Mouse (Mus musculus) midbrain, embryonic 15.5 days (tissue): ENCODE data around the gene Marveld1. TPM values are rescaled to one million over a fixed set of nuclear protein-coding genes. Genes with fewer than 3 reads are reported as not detected.
A peak's percentile ranks its signal among the peaks of the same experiment; 100 is the strongest.

ENCODE experiments used
- ATAC-seq: fragments of 200-750 bp; cut with Nextera tagmentation; replicated peaks from 2 replicates; pipeline ENCODE4 v1.8.0; 2017; ENCODE audit warnings: moderate TSS enrichment
- H3K27ac ChIP-seq: fragments of 300-500 bp; sonication (generic); 2 replicates; pipeline ENCODE4 v1.5.1; 2015; ENCODE audit warnings: mild to moderate bottlenecking, inconsistent platforms
- H3K27me3 ChIP-seq: fragments of 300-500 bp; sonication (generic); replicated peaks from 2 replicates; pipeline ENCODE4 v1.6.1; 2015; ENCODE audit warnings: inconsistent platforms
- H3K36me3 ChIP-seq: fragments of 300-500 bp; sonication (generic); replicated peaks from 2 replicates; pipeline ENCODE4 v1.6.1; 2015; ENCODE audit warnings: inconsistent platforms
- H3K4me1 ChIP-seq: fragments of 300-500 bp; sonication (generic); 2 replicates; pipeline ENCODE4 v1.6.1; 2015; ENCODE audit warnings: inconsistent platforms
- H3K4me2 ChIP-seq: fragments of 300-500 bp; sonication (generic); 2 replicates; pipeline ENCODE4 v1.6.1; 2015; ENCODE audit warnings: inconsistent platforms, mild to moderate bottlenecking, moderate library complexity
- H3K4me3 ChIP-seq: fragments of 300-500 bp; sonication (generic); 2 replicates; pipeline ENCODE4 v1.5.1; 2015; ENCODE audit warnings: mild to moderate bottlenecking, inconsistent platforms
- H3K9ac ChIP-seq: fragments of 300-500 bp; sonication (generic); 2 replicates; pipeline ENCODE4 v1.6.1; 2015; ENCODE audit warnings: mild to moderate bottlenecking, inconsistent platforms
- H3K9me3 ChIP-seq: fragments of 300-500 bp; sonication (generic); 2 replicates; pipeline ENCODE4 v1.6.1; 2016; ENCODE audit warnings: inconsistent platforms
- WGBS: fragments of 180-500 bp; shearing (Covaris S2); methylation state at CpG from one replicate; pipeline ENCODE4 v1.1.7; 2015; ENCODE audit warnings: mixed read lengths; 5-methylcytosine and 5-hydroxymethylcytosine counted together
- polyA plus RNA-seq: library from polyadenylated mRNA; unstranded; fragments of >200 nt; fragmentation: Nextera tagmentation; extraction: Ambion mirVana; gene quantifications from 2 replicates; pipeline ENCODE4 v1.2.1, GENCODE M21; 2015

Gene Marveld1
- polyA plus RNA-seq, 1 experiment from 2014 or later: 2.9 TPM

DNA sequence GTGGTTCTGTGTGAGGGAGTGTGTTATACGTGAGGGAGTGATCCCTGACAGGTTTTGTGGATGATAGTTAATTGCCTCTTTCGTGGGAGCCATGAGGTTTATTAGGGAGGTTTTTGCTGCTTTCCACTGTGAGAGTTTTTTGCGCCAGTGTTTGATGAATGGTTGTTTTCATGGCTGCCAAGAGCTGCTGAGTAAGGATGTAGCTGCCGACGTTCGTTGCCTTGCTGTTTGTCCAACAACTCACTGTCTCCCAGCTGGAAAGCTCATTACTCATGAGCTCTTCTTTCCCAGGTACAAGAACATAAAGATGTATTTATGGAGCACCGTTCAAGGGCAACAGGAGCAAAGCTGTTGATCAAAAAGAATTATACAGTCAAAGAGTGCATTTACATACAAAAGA, 17.0 kb downstream of the Marveld1 start:
- H3K4me2 ChIP-seq: no peak overlapping the region
- WGBS: 50% methylated on average over 7 of the region's 7 CpGs

DNA sequence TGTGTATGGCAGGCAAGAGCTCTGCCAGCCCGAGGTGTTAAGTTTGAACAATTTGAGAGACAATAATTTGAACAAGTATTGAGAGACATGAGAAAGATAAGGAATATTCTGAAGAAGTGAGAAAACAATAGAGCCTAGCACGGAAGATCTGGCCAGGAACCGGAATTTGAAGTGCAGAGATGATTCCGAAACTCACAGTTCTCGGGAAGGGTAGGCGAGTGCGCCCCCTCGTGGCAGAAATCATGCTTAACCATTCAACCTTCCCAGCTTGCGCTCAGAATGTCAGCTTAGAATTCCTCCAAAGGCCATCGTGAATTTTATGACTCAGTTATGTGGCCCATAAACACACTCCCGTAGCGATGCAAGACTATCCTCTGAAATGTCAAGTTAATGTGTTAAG, 18.9 kb downstream of the Marveld1 start:
- Histone ChIP-seq H3K4me2 (peak overlapping the region; percentile 32), H3K4me3 (no peak overlapping the region), H3K36me3 (no peaks in the 10 kb centered on the region), H3K9ac (0 out of 2 replicates have a peak overlapping the region, but pooled peaks have one; percentile 7), H3K4me1 (peaks cover 7% of the 10 kb centered on the region), H3K27me3 (peaks cover 29% of the 10 kb centered on the region), H3K9me3 (no peaks in the 10 kb centered on the region), H3K27ac (no peak overlapping the region)
- whole genome bisulfite sequencing: 2% methylated on average over 12 of the region's 12 CpGs
- no peak for ATAC-seq

More for the DNA sequence above, 17.0 kb downstream of the Marveld1 start:
- H3K4me1 ChIP-seq: 0 out of 2 replicates have a peak, but pooled peaks cover 3% of the 10 kb centered on the region
- H3K4me3 ChIP-seq: no peak overlapping the region
- H3K9me3 ChIP-seq: no peaks in the 10 kb centered on the region
- H3K27me3 ChIP-seq: peaks cover 22% of the 10 kb centered on the region
- no peaks in the 10 kb centered on the region for H3K36me3 ChIP-seq
- ATAC-seq: no peak
- H3K27ac ChIP-seq: no peak overlapping the region
- no peak overlapping the region for H3K9ac ChIP-seq

DNA sequence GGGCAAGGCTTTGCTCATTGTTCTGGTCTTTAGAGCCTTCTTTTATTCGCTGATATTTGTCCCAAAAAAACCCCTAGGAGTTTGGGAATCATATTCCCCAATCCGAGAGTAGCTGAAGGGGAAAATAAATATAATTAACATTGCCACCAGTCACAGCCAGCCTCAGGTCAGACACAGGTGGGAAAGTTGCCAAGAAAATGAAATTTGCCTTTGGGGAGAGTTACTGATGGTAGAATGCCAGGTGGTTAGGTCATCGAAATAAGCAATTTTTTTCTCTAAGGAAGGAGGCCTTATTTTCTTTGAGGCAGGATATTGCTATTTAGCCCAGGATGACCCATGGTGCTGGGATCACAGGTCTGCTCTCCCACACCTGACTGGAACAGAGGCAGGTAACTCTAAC, 19.6 kb downstream of the Marveld1 start:
- no peak overlapping the region for H3K4me2 ChIP-seq
- peaks cover 13% of the 10 kb centered on the region for H3K4me1 ChIP-seq
- H3K27me3 ChIP-seq: peaks cover 29% of the 10 kb centered on the region
- no peak overlapping the region for H3K27ac ChIP-seq
- 51% methylated on average over 3 of the region's 3 CpGs for WGBS
- H3K36me3 ChIP-seq: no peaks in the 10 kb centered on the region
- ATAC-seq: no peak
- H3K9me3 ChIP-seq: no peaks in the 10 kb centered on the region
- no peak overlapping the region for H3K9ac ChIP-seq
- no peak overlapping the region for H3K4me3 ChIP-seq

DNA sequence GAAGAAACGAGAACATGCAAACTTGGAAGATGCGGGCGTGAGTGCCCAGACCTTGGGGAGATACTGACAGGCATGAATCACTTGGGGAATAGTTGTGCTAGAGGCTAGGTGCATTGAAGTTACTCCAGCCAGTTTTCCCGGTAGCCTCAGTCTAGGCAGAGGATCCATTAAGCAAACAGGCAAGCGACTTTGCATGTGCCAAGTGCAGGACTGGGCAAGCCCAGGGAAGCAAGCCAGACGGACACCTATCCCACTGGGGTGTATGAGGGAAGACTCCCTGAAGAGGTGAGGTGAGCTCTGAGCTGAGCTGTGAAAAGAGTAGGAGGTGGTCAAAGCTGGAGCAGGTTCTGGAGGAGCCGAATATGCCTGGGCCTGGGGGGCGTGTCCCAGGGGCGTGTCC, 20.3 kb downstream of the Marveld1 start:
- peaks cover 29% of the 10 kb centered on the region for H3K27me3 ChIP-seq
- ATAC-seq: no peak

DNA sequence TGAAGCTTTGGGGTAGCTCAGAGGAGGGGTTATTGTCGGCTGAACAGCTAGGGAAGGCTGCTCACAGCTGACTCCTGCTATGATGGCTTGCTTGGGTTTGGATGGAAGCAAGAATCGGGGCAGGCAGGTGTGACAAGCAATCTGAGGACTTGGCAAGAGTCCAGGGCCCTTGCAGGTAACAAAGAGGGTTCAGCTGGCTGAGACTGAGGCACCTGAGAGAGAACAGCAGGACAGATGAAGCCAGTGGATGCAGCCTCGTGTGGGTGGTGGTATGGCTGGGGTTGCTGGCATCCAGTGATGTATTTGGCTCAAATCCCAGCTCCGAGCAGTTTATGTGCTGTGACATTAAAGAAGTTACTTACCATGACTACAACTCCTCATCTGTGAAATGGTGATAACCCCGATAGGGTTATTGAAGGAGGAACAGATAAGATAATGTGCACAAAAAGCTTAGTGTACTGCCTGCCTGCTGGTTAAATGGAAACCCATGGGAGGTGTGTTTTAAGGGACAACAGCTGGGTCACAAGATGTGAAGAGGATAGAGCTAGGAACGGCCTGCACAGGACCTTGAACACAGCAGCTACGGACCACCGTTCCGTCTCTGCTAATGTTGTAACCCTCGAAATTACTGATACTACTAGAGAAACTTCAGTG, 22.2 kb downstream of the Marveld1 start:
- ATAC-seq: no peak
- Histone ChIP-seq H3K4me3 (no peak overlapping the region), H3K4me1 (peaks cover 24% of the 10 kb centered on the region), H3K9ac (no peak overlapping the region), H3K27ac (no peak overlapping the region), H3K27me3 (peaks cover 29% of the 10 kb centered on the region), H3K4me2 (peak overlapping the region; percentile 90; the same call in 1 of the 2 replicates), H3K36me3 (no peaks in the 10 kb centered on the region), H3K9me3 (no peaks in the 10 kb centered on the region)
- WGBS: 67% methylated on average over 10 of the region's 10 CpGs

More for the DNA sequence above, 20.3 kb downstream of the Marveld1 start:
- no peaks in the 10 kb centered on the region for H3K9me3 ChIP-seq
- no peak overlapping the region for H3K27ac ChIP-seq
- 68% methylated on average over 9 of the region's 9 CpGs for WGBS
- no peak overlapping the region for H3K4me2 ChIP-seq
- no peaks in the 10 kb centered on the region for H3K36me3 ChIP-seq
- no peak overlapping the region for H3K4me3 ChIP-seq
- no peak overlapping the region for H3K9ac ChIP-seq
- H3K4me1 ChIP-seq: peaks cover 18% of the 10 kb centered on the region

DNA sequence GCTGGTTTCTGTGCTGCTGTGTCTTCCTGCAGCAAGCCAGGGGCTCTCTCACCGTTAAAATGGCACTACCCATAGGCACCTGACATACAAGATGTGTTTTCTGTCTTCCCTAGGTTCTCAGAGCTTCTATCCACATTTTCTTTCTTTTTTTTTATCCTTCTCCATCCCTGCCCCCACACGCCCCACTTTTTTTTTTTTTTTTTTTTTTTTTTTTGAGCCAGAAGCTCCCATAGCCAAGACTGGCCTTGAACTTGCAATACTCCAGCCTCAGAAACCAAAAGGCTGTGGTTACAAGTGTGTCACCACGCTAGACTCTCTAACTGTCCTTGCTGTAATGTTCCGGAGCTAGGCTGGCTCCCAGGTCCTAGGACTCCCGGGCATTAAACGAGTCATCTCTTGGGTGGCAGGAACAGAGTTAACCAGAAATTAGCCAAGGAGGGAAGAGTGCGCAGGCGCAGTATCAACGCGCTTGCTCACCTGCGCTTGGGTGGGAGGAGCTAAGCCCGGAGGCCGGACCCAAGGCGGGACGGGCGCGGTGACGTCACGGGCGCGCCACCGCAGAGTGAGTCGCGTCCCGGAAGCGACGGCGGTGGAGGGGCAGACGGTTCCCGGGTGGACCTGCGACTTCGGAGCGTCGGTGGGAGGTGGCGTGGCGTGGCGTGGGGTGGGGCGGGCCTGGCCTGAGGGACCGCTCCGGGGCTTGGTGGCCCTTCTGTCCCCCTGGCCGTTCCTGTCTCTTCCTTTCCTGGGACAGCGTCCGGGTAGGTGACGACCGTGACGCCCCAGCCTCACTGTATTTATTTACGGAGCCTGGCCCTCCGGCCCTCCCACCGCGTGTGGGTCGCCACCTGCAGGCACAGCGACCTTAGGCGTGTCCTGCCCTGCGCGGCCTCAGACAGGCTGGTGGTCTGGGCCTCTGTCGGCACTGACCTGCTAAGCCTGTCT, 23.1 kb downstream of the Marveld1 start:
- WGBS: 2% methylated on average over 53 of the region's 56 CpGs

DNA sequence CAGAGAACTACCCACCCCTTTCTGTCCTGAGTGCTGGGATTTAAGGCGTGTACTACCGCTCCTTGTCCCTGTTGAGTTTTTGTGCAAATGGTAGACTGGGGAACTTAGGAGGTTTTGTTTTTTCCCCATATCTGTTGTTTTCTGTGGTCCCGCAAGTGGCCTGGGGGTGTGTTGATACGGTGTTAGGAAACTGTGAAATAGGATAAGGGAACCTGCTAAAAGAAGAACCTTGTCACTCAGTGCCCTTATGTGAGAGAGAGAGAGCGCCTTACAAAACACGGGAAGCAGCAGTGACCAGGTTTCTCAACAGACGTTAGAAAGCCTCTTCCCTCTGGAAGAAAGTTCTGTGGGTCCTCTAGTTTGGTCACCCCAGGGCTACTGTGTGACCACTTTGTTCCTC, 29.6 kb downstream of the Marveld1 start:
- Histone ChIP-seq H3K9me3 (no peaks in the 10 kb centered on the region), H3K4me3 (no peak overlapping the region), H3K36me3 (peaks cover 17% of the 10 kb centered on the region; the same call in 1 of the 2 replicates), H3K4me1 (peaks cover 12% of the 10 kb centered on the region), H3K27me3 (no peaks in the 10 kb centered on the region), H3K9ac (no peak overlapping the region), H3K27ac (no peak overlapping the region), H3K4me2 (no peak overlapping the region)
- no peak for ATAC-seq
- 74% methylated on average over 7 of the region's 7 CpGs for WGBS

More for the DNA sequence above, 23.1 kb downstream of the Marveld1 start:
- ATAC-seq: peak; percentile 94
- Histone ChIP-seq H3K27me3 (peaks cover 25% of the 10 kb centered on the region), H3K4me3 (peak overlapping the region; percentile 83), H3K36me3 (no peaks in the 10 kb centered on the region), H3K4me2 (peak overlapping the region; percentile 90), H3K27ac (peak overlapping the region; percentile 60), H3K9ac (peak overlapping the region; percentile 83), H3K4me1 (peaks cover 24% of the 10 kb centered on the region), H3K9me3 (no peaks in the 10 kb centered on the region)

DNA sequence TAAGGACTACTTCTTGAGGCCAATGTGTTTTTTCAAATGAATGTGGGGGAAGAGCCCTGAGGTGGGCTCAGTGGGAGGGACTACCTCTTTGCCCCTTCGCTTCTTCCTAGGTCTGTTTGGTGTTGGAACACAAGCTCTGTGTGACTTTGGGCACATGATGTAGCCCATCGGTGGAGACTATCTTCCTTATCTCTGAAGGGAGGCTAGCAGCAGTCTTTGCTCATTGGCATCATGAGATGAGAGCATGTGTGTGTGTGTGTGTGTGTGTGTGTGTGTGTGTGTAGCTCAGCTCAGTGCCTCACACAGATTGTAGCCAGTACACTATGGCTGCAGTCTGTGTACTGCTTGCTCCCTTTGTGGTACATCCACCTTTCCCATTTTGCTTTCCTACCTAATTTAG, 30.3 kb downstream of the Marveld1 start:
- H3K4me3 ChIP-seq: no peak overlapping the region
- no peak overlapping the region for H3K9ac ChIP-seq
- H3K9me3 ChIP-seq: no peaks in the 10 kb centered on the region
- no peak for ATAC-seq
- H3K27ac ChIP-seq: no peak overlapping the region
- no peak overlapping the region for H3K4me2 ChIP-seq
- H3K27me3 ChIP-seq: no peaks in the 10 kb centered on the region
- H3K4me1 ChIP-seq: peaks cover 8% of the 10 kb centered on the region
- H3K36me3 ChIP-seq: peaks cover 17% of the 10 kb centered on the region; the same call in 1 of the 2 replicates
- 93% methylated on average over 2 of the region's 2 CpGs for WGBS

DNA sequence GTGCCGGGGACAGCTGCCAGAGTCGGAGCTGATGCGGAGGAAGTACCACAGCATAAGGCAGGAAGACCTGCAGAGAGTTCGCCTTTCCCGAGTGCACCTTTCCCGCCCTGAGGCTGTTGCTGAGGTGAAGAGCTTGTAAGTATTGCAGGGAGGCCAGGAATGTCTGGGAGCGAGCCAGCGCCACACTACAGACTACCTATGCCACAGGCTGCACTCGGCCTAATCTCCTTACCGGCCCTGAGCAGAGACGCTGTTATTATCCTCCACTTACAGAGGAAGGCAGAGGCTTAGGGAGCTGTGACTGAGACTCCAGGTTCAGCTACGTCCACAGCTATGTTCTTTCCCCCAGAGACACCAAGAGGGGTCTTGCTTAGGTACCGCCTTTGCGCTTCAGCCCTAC, 32.2 kb downstream of the Marveld1 start:
- no peak for ATAC-seq
- no peak overlapping the region for H3K4me2 ChIP-seq
- H3K9me3 ChIP-seq: no peaks in the 10 kb centered on the region
- no peak overlapping the region for H3K9ac ChIP-seq
- peaks cover 31% of the 10 kb centered on the region; the same call in 1 of the 2 replicates for H3K36me3 ChIP-seq
- H3K4me1 ChIP-seq: 0 out of 2 replicates have a peak, but pooled peaks cover 2% of the 10 kb centered on the region
- 89% methylated on average over 14 of the region's 14 CpGs for WGBS
- H3K27me3 ChIP-seq: no peaks in the 10 kb centered on the region
- no peak overlapping the region for H3K27ac ChIP-seq
- H3K4me3 ChIP-seq: no peak overlapping the region

DNA sequence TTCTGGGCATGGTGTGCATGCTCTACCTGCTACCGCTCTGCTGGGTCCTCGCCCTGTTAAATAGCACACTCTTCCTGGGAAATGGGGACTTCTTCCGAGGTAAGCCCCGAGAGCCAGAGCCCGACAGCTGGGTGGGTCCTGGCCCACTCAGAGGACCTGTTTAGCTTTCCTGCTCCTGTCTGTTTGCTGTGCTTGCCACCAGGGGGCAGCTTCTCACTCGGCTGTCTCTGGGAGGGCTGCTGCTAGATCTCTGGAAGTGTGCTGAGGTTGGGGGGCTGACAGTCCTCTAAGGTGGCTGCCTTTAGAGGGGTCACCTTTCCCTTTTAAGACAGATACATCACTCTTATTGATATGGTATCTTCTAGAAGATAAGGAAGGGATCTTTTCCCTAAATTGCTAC, 35.5 kb downstream of the Marveld1 start:
- no peaks in the 10 kb centered on the region for H3K9me3 ChIP-seq
- H3K4me2 ChIP-seq: no peak overlapping the region
- 65% methylated on average over 6 of the region's 6 CpGs for WGBS
- H3K27me3 ChIP-seq: no peaks in the 10 kb centered on the region
- no peaks in the 10 kb centered on the region for H3K4me1 ChIP-seq
- no peak for ATAC-seq
- H3K9ac ChIP-seq: no peak overlapping the region
- H3K27ac ChIP-seq: no peak overlapping the region
- H3K4me3 ChIP-seq: no peak overlapping the region
- H3K36me3 ChIP-seq: peaks cover 45% of the 10 kb centered on the region; the same call in 1 of the 2 replicates

DNA sequence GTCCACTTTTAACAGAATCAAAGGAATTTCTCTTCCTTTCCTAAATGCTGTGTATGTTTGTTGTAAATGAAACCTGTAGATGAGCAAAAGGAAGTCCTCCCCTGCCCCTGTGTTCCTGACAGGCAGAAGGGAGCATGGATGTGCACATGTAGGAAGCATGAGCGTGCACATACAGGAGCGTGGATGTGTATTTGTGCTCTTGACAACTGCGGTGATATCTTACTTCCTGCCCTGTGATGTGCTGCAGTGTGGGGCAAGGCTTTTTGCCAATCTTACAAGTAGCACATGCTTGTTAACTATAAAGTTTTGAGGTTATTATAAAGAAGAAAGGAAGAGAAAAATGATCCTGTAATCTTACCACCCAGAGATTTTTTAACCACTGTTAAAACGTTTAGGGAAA, 42.5 kb downstream of the Marveld1 start:
- Histone ChIP-seq H3K9me3 (no peaks in the 10 kb centered on the region), H3K4me2 (no peak overlapping the region), H3K9ac (no peak overlapping the region), H3K4me3 (no peak overlapping the region), H3K36me3 (peaks cover 26% of the 10 kb centered on the region), H3K4me1 (no peaks in the 10 kb centered on the region), H3K27me3 (no peaks in the 10 kb centered on the region), H3K27ac (no peak overlapping the region)
- WGBS: 91% methylated on average over 4 of the region's 4 CpGs
- no peak for ATAC-seq

DNA sequence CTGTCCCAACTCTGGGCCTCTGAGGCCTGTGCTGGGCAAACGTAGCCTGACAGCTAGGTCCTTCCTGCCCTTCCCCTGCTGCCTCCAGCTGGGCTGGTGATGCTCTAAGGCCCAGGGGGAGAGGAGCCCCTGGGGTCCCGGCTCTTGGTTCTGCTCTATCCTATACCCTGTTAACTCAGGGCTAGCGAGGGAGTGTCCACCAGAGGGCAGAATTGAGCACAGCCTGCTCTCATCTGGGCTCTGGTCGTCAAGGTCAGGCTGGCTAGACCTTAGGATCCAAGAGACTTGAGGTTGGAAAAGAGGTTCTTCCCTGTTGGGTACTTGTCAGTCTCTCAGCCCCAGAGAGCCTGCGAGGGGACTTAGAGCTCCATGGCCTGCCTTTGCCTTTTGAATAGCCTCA, 43.3 kb downstream of the Marveld1 start:
- Histone ChIP-seq H3K4me2 (no peak overlapping the region), H3K27me3 (no peaks in the 10 kb centered on the region), H3K36me3 (peaks cover 23% of the 10 kb centered on the region), H3K4me1 (no peaks in the 10 kb centered on the region), H3K9ac (no peak overlapping the region), H3K4me3 (no peak overlapping the region), H3K9me3 (no peaks in the 10 kb centered on the region), H3K27ac (no peak overlapping the region)
- 19% methylated on average over 5 of the region's 5 CpGs for WGBS
- peak; percentile 66 for ATAC-seq
